Mouse (Mus musculus) MEL (cell line): ENCODE measurements around the gene Rdh7. TPM values are rescaled to one million over a fixed set of nuclear protein-coding genes. Genes with fewer than 3 reads are reported as not detected.

ENCODE experiments used
- DNase-seq: peaks from one replicate; pipeline ENCODE4 v3.0.0; 2011; ENCODE audit warnings: low read depth, low spot score
- H3K27ac ChIP-seq: 2 replicates; pipeline ENCODE4 v1.5.1; 2012; ENCODE audit warnings: low read depth, mild to moderate bottlenecking, control low read depth, low read length, moderate library complexity; ENCODE audit not compliant: control insufficient read depth
- H3K27me3 ChIP-seq, 2 experiments: fragments of 150-350 bp in 1 of 2; sonication (generic) in 1 of 2; 2 replicates each; pipeline ENCODE4 v1.6.1; 2012; ENCODE audit warnings: low read length in 2 of 2, mild to moderate bottlenecking in 2 of 2, improper control_type of control experiment in 1 of 2, moderate library complexity in 1 of 2; ENCODE audit not compliant: insufficient read depth in 2 of 2, control insufficient read depth in 1 of 2
- H3K36me3 ChIP-seq, 2 experiments: 2 replicates each; pipeline ENCODE4 v1.6.1; 2012 to 2014; ENCODE audit warnings: low read length in 2 of 2, improper control_type of control experiment in 1 of 2, inconsistent platforms in 1 of 2, mild to moderate bottlenecking in 1 of 2; ENCODE audit not compliant: insufficient read depth in 2 of 2, control insufficient read depth in 1 of 2
- H3K4me1 ChIP-seq, 2 experiments: fragments of 150-350 bp in 1 of 2; sonication (generic) in 1 of 2; 2 replicates each; pipeline ENCODE4 v1.6.1; 2012; ENCODE audit warnings: low read length in 2 of 2, improper control_type of control experiment in 1 of 2, mild to moderate bottlenecking in 1 of 2; ENCODE audit not compliant: insufficient read depth in 2 of 2, control insufficient read depth in 1 of 2
- H3K4me3 ChIP-seq, 2 experiments: fragments of 150-350 bp in 1 of 2; sonication (generic) in 1 of 2; 2 replicates each; pipeline ENCODE4 v1.5.1; 2012; ENCODE audit warnings: low read depth in 2 of 2, low read length in 2 of 2, mild to moderate bottlenecking in 2 of 2, moderate library complexity in 2 of 2, control low read depth in 1 of 2, improper control_type of control experiment in 1 of 2; ENCODE audit not compliant: control insufficient read depth in 1 of 2, insufficient read depth in 1 of 2
- H3K79me2 ChIP-seq: 2 replicates; pipeline ENCODE4 v1.6.1; 2012; ENCODE audit warnings: mild to moderate bottlenecking, low read length, moderate library complexity; ENCODE audit not compliant: control insufficient read depth, poor library complexity, insufficient read depth
- H3K9ac ChIP-seq: 2 replicates; pipeline ENCODE4 v1.6.1; 2012; ENCODE audit warnings: low read depth, mild to moderate bottlenecking, control low read depth, low read length, moderate library complexity; ENCODE audit not compliant: control insufficient read depth, poor library complexity, severe bottlenecking
- H3K9me3 ChIP-seq: fragments of 150-350 bp; sonication (generic); replicated peaks from 2 replicates; pipeline ENCODE4 v1.6.1; 2012; ENCODE audit warnings: mild to moderate bottlenecking, low read length, improper control_type of control experiment, moderate library complexity; ENCODE audit not compliant: insufficient read depth
- BHLHE40 ChIP-seq: IDR thresholded peaks from 2 replicates; pipeline ENCODE4 v1.6.1; 2012; ENCODE audit warnings: low read depth, mild to moderate bottlenecking, inconsistent platforms, low read length, improper control_type of control experiment, borderline replicate concordance
- CTCF ChIP-seq, 3 experiments: IDR thresholded peaks in 2 of 3; conservative IDR thresholded peaks in 1 of 3; 2 replicates each; pipeline ENCODE4 v1.5.1; 2011 to 2012; ENCODE audit warnings: low read length in 3 of 3, low read depth in 2 of 3, mild to moderate bottlenecking in 2 of 3, improper control_type of control experiment in 1 of 3, inconsistent platforms in 1 of 3, mixed read lengths in 1 of 3, moderate library complexity in 1 of 3; ENCODE audit not compliant: control insufficient read depth in 1 of 3, insufficient read depth in 1 of 3, poor library complexity in 1 of 3, severe bottlenecking in 1 of 3
- E2F4 ChIP-seq: IDR thresholded peaks from 2 replicates; pipeline ENCODE4 v1.6.1; 2011; ENCODE audit warnings: low read depth, low read length, improper control_type of control experiment, borderline replicate concordance
- ELF1 ChIP-seq: IDR thresholded peaks from 2 replicates; pipeline ENCODE4 v1.6.1; 2014; ENCODE audit warnings: low read depth, mild to moderate bottlenecking, inconsistent platforms, low read length, improper control_type of control experiment, moderate library complexity
- GATA1 ChIP-seq: IDR thresholded peaks from 2 replicates; pipeline ENCODE4 v1.6.1; 2011; ENCODE audit warnings: low read depth, low read length, improper control_type of control experiment
- HCFC1 ChIP-seq: IDR thresholded peaks from 2 replicates; pipeline ENCODE4 v1.6.1; 2012; ENCODE audit warnings: low read depth, mild to moderate bottlenecking, inconsistent platforms, low read length, improper control_type of control experiment, moderate library complexity
- KAT2A ChIP-seq: conservative IDR thresholded peaks from 2 replicates; pipeline ENCODE4 v1.6.1; 2012; ENCODE audit warnings: low read depth, low read length, improper control_type of control experiment, inconsistent platforms
- MAX ChIP-seq: IDR thresholded peaks from 2 replicates; pipeline ENCODE4 v1.6.1; 2011; ENCODE audit warnings: low read length, improper control_type of control experiment
- MAZ ChIP-seq: IDR thresholded peaks from 2 replicates; pipeline ENCODE4 v1.6.1; 2012; ENCODE audit warnings: low read depth, mild to moderate bottlenecking, inconsistent platforms, low read length, improper control_type of control experiment
- MYC ChIP-seq: IDR thresholded peaks from 2 replicates; pipeline ENCODE4 v1.6.1; 2011; ENCODE audit warnings: low read depth, mild to moderate bottlenecking, low read length, improper control_type of control experiment, moderate library complexity
- NRF1 ChIP-seq: IDR thresholded peaks from 2 replicates; pipeline ENCODE4 v1.6.1; 2014; ENCODE audit warnings: low read depth, mild to moderate bottlenecking, inconsistent platforms, low read length, improper control_type of control experiment, moderate library complexity; ENCODE audit not compliant: poor library complexity, insufficient read depth, severe bottlenecking
- POLR2A ChIP-seq, 2 experiments: IDR thresholded peaks; 2 replicates each; pipeline ENCODE4 v1.6.1; 2011 to 2012; ENCODE audit warnings: low read length in 2 of 2, mild to moderate bottlenecking in 2 of 2, control low read depth in 1 of 2, improper control_type of control experiment in 1 of 2, low read depth in 1 of 2, moderate library complexity in 1 of 2; ENCODE audit not compliant: control insufficient read depth in 1 of 2, insufficient read depth in 1 of 2, poor library complexity in 1 of 2
- POLR2AphosphoS2 ChIP-seq: IDR thresholded peaks from 2 replicates; pipeline ENCODE4 v1.6.1; 2011; ENCODE audit warnings: low read length, improper control_type of control experiment
- SIN3A ChIP-seq: IDR thresholded peaks from 2 replicates; pipeline ENCODE4 v1.6.1; 2012; ENCODE audit warnings: low read length, improper control_type of control experiment, inconsistent platforms
- TBP ChIP-seq: IDR thresholded peaks from 2 replicates; pipeline ENCODE4 v1.8.0; 2011; ENCODE audit warnings: low read depth, low read length, improper control_type of control experiment
- TCF12 ChIP-seq: IDR thresholded peaks from 2 replicates; pipeline ENCODE4 v1.6.1; 2014; ENCODE audit warnings: low read depth, mild to moderate bottlenecking, inconsistent platforms, low read length, improper control_type of control experiment, moderate library complexity
- UBTF ChIP-seq: IDR thresholded peaks from 2 replicates; pipeline ENCODE4 v1.6.1; 2012; ENCODE audit warnings: low read depth, mild to moderate bottlenecking, inconsistent platforms, low read length, improper control_type of control experiment, moderate library complexity, borderline replicate concordance; ENCODE audit not compliant: insufficient read depth
- USF1 ChIP-seq: IDR thresholded peaks from 2 replicates; pipeline ENCODE4 v1.6.1; 2014; ENCODE audit warnings: low read depth, mild to moderate bottlenecking, inconsistent platforms, low read length, improper control_type of control experiment, moderate library complexity
- ZMIZ1 ChIP-seq: IDR thresholded peaks from 2 replicates; pipeline ENCODE4 v1.6.1; 2012; ENCODE audit warnings: low read depth, mild to moderate bottlenecking, inconsistent platforms, low read length, improper control_type of control experiment, moderate library complexity
- ZNF384 ChIP-seq: IDR thresholded peaks from 2 replicates; pipeline ENCODE4 v1.6.1; 2012; ENCODE audit warnings: low read depth, mild to moderate bottlenecking, inconsistent platforms, low read length, improper control_type of control experiment
- polyA plus RNA-seq, 2 experiments: library from polyadenylated mRNA; stranded (reverse) in 1 of 2; unstranded in 1 of 2; fragments of >175 nt in 1 of 2; fragments of >200 nt in 1 of 2; gene quantifications; 2 replicates each; pipeline versions ENCODE4 v1.2.1 to v1.2.4; 2012; ENCODE audit warnings: low replicate concordance in 2 of 2, low read depth in 1 of 2; ENCODE audit not compliant: insufficient read length in 2 of 2, insufficient read depth in 1 of 2, missing spikeins in 1 of 2
- total RNA-seq: library from RNA; depleted of rRNA; stranded (reverse); fragments of 300-350 nt; gene quantifications from 2 replicates; pipeline ENCODE4 v1.2.3, GENCODE M21; 2012

The Rdh7 gene
- total and polyA plus RNA-seq, 3 experiments = not detected

DNA sequence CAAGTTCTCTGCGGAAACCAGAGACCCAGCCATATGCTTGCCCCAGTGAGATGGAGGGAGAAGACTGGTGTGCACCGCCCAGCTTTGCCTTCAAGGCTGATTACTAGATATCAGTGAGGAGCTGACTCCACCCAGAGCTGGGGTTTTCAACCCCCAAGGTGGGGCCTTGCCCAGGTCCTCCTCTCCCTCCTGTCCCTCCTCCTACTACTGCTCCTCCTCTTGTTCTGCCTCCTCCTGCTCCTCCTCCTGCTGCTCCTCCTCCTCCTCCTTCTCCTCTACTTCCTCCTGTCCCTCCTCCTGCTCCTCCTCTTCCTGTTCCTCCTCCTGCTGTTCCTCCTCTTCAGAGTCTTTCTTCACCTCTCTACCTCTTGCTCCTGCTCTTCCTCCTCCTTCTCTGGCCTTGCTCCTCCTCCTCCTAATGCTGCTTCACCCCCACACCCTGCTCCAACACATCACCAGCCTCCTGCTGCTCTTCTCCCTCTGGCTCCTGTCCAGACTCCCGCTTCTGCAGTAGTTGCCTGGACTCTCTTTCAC, 9.4 kb downstream of the Rdh7 start:
- peak; percentile 94 for DNase-seq
- Histone ChIP-seq H3K79me2 (no peaks in the 10 kb centered on the region), H3K4me3 (peak overlapping the region; percentile 46 to 54), H3K36me3 (peaks cover 0 to 9% of the 10 kb centered on the region in 2 experiments; a peak in 2 of 4 replicates), H3K9me3 (no peaks in the 10 kb centered on the region), H3K27me3 (no peaks in the 10 kb centered on the region), H3K4me1 (peaks cover 6 to 16% of the 10 kb centered on the region in 2 experiments), H3K27ac (peak overlapping the region; percentile 36; the same call in 1 of the 2 replicates), H3K9ac (peak overlapping the region; percentile 46)
- TF ChIP-seq POLR2A (IDR thresholded peaks at IDR 0.05; ENCODE audit: control insufficient read depth in 1 of 2, insufficient read depth in 1 of 2, low read depth in 1 of 2, low read length in 2 of 2, poor library complexity in 1 of 2) (peak in 1 of 2 experiments; percentile 60; a peak in 2 of 4 replicates), GATA1 (peak; percentile 26; the same call in 1 of the 2 replicates), CTCF (IDR thresholded peaks at IDR 0.05 in 2 of 3, conservative IDR thresholded peaks at IDR 0.05 in 1 of 3; ENCODE audit: control insufficient read depth in 1 of 3, insufficient read depth in 1 of 3, low read depth in 2 of 3, low read length in 3 of 3, poor library complexity in 1 of 3, severe bottlenecking in 1 of 3) (no peak), SIN3A (peak; percentile 19; the same call in 1 of the 2 replicates), USF1 (no peak), MYC (peak; percentile 36; the same call in 1 of the 2 replicates), NRF1 (no peak), ELF1 (peak; percentile 81), MAZ (0 out of 2 replicates have a peak, but pooled peaks have one; percentile 20), POLR2AphosphoS2 (peak; percentile 53; the same call in 1 of the 2 replicates), ZMIZ1 (no peak), MAX (0 out of 2 replicates have a peak, but pooled peaks have one; percentile 22), TCF12 (no peak), HCFC1 (peak; percentile 66; the same call in 1 of the 2 replicates), E2F4 (no peak), TBP (peak; percentile 78), UBTF (no peak)

GRCm38 (mm10) chr10:127878262-127879057, 10.2 kb downstream of the Rdh7 start:
- Histone ChIP-seq H3K9ac (peak overlapping the region; percentile 35; the same call in 1 of the 2 replicates), H3K27ac (peak overlapping the region; percentile 19; the same call in 1 of the 2 replicates), H3K27me3 (no peaks in the 10 kb centered on the region), H3K4me1 (peaks cover 6 to 16% of the 10 kb centered on the region in 2 experiments), H3K79me2 (no peaks in the 10 kb centered on the region), H3K9me3 (no peaks in the 10 kb centered on the region), H3K4me3 (peak overlapping the region; percentile 28 to 31), H3K36me3 (peaks cover 0 to 9% of the 10 kb centered on the region in 2 experiments; a peak in 2 of 4 replicates)
- DNase-seq = no peak
- TF ChIP-seq KAT2A = no peak
- no peak for TF ChIP-seq ZNF384
- TF ChIP-seq BHLHE40 = no peak
- no peak for TF ChIP-seq POLR2A (IDR thresholded peaks at IDR 0.05; ENCODE audit: control insufficient read depth in 1 of 2, insufficient read depth in 1 of 2, low read depth in 1 of 2, low read length in 2 of 2, poor library complexity in 1 of 2)
